Mouse (Mus musculus) layer of hippocampus, postnatal 25 days (tissue): ENCODE data around the gene Rnf114. TPM values are rescaled to one million over a fixed set of nuclear protein-coding genes. Genes with fewer than 3 reads are reported as not detected.
A peak's percentile ranks its signal among the peaks of the same experiment; 100 is the strongest.

Experiments
- DNase-seq, 2 experiments: peaks; one replicate each; pipeline ENCODE4 v3.0.0; 2022; ENCODE audit warnings: mixed read lengths in 2 of 2, low spot score in 1 of 2; ENCODE audit errors: extremely low spot score in 1 of 2
- total RNA-seq, 2 experiments: library from RNA; stranded (reverse); gene quantifications; 2 replicates each; pipeline ENCODE4 v1.2.3; 2021

The Rnf114 gene
- total RNA-seq: 10 to 100 TPM; 51.1 to 53.1 TPM

DNA sequence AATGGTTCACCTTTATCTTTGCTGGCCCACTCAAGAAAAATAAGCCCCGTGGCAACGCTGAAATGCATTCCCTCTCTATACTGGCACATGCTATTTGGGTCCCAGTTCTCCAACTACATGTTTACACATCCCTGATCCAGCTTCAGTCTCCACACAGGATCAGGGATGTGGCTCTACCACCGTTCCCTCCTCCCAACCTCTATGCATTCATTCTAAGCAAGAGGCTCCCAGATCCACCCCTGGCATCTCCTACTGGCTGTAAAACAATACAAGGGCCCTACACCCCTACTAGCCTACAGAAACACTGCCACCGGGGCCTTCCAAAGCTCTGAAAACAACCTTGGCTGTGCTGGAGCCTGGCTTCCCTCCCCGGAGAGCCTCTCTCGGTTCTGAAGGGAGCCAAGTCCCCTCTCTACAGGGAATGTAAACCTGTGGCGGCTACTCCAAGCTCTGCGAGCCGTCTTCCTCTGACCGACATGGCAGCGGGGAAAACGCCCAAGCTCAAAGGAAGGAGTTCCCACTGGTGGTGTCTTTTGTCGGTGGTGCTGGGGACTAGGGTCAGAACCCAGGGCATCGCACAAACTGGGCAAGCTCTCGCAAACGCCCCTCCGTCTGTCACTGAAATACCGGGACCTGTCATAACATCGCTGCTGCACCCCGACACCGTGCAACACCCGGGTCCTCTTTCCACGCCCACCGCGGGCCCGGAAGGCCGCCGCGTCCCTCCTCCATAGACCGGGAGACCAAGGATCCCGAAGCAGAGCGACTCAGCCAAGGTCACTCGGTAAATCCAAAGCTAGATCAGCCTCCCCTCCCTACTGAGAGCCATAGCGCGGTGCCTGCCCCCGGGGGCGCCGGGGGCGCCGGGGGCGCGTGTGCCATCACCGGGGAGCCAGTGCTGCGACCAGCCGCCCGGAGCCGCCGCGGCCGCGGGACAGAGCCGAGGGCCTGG is at the start of gene Rnf114:
Gene Rnf114 (plus strand): TSS at position 889 of the 952 bp plus-strand sequence.
- no peak for DNase-seq

GRCm38 (mm10) chr2:167443411-167444193 is 48.8 kb upstream of the Rnf114 start:
- DNase-seq: no peak

- no peak for DNase-seq
These were observed 46.3 kb upstream of the Rnf114 start for GRCm38 (mm10) chr2:167445911-167446780.

DNA sequence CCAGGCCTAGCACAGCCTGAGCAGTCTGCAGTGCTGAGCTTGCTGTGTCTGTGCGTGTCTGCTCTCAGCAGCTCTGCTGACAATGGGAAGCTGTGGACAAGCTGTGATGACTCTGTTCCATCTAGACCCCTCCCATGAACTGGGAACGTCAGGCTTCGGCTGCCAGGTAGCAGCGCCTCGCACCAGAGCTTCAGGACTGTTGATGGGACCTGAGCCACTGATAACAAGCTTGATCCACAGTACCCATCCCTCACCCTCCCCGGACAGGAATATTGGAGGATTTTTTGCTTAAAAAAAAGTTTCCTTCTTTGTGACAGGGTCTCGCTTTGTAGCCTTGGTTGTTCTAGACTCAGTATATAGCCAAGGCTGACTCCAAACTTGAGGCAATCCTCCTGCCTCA is 45.2 kb upstream of the Rnf114 start:
- no peak for DNase-seq

DNA sequence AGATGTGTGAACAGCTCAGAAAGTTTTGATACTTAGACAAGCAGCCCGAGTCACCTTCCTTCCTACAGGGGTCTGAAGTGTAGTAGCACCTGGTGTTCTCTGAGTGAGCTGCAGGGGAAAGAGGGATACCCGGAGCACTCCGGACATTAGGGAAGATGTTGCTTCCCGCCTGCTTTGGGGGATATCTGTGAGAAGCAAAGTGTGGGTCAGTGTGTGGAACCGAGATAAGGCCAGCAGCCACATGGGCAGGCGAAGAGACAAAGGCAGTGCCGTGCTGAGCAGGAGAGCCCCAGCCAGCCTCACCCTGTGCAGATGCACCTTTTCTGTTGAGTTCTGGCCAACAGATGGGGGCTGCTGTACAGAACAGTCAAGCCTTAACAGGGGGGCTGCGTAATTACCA is 44.8 kb upstream of the Rnf114 start:
- no peak for DNase-seq

DNA sequence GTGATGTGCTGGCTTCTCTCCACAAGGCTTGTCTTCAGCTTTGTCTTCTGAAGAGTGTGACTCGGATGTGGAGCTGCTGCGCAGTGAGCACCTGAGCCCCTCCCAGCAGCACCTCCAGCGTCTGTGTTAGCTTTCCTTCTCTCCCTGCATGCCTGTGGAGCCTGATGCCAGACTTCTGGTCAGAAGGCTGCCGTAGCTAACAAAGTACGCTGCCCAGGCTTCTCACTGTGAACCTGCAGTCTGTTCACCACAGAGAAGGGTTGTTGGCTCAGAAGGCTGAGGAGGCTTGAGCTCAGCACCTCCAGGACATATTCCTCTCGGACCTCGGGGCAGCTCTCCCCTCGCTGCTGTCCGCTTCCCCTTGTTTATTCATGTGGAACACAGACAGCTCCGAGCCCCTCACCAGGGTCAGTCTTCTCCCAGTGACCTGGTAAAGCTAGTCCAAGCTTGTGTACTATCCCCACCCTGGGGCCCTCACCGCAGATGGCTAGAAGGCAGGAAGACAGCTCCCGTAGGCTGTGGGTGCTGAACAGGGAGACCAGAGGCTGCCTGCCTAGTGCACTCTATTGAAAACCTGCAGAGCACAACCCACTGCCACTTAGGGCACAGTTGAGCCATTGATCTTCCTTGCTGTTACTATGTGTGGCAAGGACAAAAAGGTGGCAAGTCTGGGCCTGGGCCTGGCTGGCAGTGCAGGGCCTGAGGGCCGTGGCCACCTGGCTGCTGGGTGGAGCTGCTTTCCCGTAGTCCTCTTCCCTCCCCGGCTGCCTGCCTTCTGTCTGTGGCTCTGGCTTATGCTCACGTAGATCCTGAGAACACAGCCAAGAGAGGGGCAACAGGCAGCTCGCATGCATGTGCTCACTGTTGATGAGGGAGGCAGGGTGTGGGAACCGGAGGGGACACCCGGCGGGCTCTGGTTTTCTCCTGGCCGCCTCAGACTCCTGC is 42.8 kb upstream of the Rnf114 start:
- DNase-seq: no peak

DNA sequence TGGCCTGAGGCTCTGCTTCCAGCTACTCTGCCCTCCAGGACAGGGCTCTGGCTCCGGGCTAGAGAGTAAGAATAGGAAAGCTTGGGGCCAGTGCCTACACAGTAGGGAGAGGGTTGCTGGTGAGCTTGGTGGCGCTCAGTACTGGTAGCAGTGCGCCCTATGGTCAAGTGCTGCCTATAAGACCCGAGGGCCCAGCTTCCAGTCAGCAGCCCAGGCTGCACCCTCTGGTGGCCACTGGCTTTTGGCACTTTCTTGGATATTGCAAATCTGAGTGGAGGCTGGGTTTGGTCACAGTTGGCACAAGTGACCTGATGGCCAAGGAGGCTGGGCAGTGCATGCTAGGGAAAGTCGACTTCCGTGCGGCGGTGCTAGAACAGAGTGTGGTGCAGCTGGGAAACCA is 41.8 kb upstream of the Rnf114 start:
- DNase-seq: no peak

DNA sequence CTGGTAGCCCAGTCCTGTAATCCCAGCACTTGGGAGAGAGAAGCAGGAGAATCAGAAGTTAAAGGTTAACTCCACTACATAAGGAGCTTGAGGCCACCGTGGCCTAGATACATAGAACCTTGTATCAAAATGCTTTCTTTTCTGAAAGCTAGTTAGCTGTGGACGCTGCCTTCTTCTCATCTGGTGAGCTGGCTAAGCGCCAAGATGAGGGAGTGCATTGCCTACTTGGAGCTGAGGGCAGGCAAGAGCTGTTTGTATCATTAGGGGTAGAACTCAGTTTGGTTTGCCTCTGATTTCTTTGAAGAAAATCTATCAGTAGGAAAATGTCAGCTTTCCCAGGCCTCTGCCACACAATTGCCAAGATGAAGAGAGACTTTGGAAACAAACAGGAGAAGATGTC is 38.6 kb upstream of the Rnf114 start:
- DNase-seq: peak in 1 of 2 experiments; percentile 36

GRCm38 (mm10) chr2:167456361-167457020 is 36.0 kb upstream of the Rnf114 start:
- no peak for DNase-seq

- no peak for DNase-seq
These were observed 35.2 kb upstream of the Rnf114 start for GRCm38 (mm10) chr2:167457213-167457612.

DNA sequence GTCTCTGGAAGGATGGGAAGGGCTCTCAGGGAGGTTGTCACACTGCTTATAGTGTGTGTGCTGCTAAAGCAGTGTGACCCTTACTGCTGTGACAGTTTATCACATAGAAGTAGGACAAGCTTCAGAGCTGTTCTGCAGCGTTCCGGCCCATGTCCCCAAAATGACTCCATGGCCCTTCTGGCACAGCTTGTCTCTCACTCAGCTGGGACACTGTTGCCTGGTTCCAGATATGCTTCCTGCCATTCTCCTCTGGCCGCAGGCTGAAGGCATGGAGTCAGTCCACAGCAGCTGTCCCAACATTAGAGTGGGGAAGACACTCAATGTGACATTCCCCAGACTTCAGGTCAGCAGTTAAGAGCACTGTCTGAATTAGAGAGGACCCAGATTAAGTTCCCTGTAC is 33.9 kb upstream of the Rnf114 start:
- DNase-seq: no peak

DNA sequence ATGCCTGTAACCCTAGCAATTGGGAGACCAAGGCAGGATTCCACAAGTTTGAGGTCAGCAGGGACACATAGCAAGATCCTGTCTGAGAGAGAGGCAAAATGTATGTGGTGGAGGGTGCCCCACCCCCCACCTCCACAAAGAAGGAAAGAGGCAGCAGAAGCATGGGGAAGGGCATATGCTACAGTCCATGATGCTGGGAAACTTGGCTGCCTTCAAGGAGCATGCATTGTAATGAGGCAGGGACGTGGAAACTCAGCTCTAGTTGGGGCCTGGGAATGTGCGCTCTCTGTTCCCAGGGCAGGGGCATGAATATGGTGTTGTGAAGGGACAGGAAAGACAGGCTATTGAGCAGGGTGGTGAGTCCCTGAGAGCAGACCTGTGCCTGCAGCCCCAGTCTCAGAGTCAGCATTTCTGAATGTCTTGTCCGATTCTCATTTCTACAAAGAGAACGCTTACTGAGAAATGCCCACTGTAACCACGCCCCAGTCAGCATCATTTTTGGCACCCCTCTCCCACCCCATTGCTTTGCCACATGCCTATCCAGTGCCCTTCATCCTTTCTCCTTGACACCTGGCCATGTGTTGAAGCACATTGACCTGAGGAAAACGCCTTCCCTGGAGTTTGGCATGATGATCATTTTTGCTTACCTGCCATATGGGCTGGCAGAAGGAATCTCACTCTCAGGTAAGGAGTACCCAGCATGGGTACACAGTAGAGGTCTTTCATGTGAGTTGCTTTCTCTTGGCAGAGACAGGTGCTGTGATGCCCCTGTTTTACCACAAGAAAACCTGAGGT is 33.2 kb upstream of the Rnf114 start:
- DNase-seq: no peak

- DNase-seq: peak in 1 of 2 experiments; percentile 63
These were observed 29.5 kb upstream of the Rnf114 start for GRCm38 (mm10) chr2:167462954-167463353.

DNA sequence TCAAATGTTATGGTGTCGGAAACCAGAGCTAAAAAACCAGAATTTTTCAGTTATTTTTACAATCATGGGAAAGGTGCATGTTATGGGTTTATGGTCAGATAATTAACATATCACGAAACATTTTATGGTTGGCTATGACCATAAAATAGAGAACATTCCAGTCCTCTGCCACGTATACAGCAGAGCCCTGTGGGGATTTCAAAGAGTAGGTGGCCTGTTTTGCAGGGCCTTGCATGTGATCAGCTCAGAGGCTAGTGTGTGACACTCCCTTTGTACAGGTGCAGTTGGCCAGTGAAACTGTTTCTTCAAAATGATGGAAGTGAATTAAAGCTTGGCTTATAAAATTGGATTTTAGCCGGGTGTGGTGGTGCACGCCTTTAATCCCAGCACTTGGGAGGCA is 28.6 kb upstream of the Rnf114 start:
- DNase-seq: no peak

DNA sequence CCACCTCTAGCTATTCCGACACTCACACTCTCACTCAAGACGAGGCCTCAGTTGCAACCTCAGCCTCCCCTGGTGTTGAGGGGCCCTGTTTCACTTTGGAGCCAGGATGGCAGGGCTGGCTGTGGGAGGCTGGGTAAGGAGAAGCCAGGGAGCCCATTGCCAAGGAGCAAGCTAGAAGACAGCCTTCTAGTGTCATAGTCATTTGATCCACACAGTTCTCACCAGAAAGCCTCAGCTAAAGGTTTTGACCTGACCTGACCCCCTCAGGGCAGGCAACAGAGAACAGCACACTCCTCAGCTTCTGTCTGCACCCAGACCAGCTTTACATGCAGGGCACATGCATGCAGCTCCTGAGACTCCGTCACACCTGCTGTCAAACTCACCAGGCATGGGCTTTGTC is 26.5 kb upstream of the Rnf114 start:
- DNase-seq: no peak

- no peak for DNase-seq
These were observed 25.2 kb upstream of the Rnf114 start for GRCm38 (mm10) chr2:167467214-167467613.

GRCm38 (mm10) chr2:167468444-167468843 is 24.0 kb upstream of the Rnf114 start:
- DNase-seq: no peak

- DNase-seq: no peak
These were observed 21.8 kb upstream of the Rnf114 start for GRCm38 (mm10) chr2:167470611-167471010.
